Mouse (Mus musculus): ENCODE results near the gene Nipa1.
"Not testable (repeated sequence)": the region's sequence is repeated elsewhere in the genome, so short reads cannot be mapped to it uniquely, and the experiment has no call there.

Nipa1 gene

DNA sequence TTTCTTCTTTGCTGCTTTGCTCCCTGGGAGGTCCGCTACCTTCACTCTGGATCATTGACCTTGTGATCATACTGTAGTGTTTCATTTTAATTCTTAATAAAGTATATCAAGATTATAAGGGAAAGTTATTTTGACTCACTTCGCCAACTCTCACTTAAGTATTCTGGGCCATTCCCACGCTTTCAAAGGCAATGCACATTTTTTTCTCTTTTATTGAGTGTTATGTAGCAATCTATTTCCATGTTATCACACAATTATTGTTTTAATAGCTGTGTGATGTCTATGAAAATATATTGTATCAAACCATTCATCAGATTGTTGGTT, at the start of gene Nipa1:
TSS of gene Nipa1 (minus strand) at position 25 of the 324 bp plus-strand sequence.
- no peak for DNase-seq

DNA sequence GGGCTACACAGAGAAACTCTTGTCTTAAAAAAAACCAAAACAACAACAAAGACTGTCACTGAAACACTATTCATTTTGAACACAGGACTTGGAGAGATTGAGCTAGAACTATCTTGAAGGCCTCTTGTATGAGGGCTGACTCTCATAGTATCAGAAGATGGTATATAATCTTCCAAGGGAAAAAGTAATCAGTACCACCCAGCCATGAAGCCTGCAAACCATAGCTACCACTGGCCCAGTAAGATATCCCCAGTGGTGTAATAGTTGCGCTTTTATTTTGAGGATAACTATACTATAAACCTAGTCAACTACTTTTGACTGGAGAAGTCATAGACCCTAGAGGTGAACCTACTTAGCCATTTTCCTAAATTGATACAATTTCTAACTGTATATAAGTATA, 46.9 kb upstream of the Nipa1 start:
- no peak for DNase-seq

DNA sequence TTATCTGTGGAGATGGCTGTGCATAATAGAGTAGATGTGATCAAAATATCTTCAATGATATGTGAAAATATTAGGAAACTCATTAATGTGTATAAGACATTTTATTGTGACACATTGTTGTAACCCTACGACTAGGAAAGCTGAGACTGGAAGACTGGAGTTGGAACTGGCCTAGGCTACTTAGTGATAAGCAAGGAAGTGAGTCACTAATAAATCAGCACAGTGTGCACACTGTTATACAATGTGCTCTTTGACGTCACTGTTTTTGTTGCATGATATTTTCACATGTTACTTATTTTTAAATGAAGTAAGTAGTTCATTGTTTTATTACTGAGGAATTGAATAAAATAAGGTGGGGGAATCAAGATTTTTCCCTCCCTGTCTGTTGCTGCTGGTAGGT, 46.4 kb upstream of the Nipa1 start:
- no peak for DNase-seq

DNA sequence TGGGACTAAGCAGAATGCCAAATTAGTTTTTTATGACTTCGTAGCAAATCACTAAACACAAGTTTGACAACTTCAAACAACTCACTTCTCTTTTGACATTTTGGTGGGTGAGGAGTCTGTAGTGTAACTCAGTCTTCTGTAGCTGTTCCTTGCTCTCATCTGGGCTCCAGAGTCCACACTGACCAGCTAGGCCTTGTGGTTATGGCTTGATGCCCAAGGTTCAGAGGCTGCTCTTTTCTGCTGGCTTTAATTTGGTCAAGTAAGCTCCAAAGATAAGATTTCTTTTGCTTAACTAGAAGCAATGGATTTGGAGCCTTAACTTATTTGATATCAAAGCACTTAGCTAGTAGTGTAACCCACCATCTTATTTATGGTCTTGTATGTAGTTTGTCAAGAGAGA, 45.1 kb upstream of the Nipa1 start:
- no peak for DNase-seq

DNA sequence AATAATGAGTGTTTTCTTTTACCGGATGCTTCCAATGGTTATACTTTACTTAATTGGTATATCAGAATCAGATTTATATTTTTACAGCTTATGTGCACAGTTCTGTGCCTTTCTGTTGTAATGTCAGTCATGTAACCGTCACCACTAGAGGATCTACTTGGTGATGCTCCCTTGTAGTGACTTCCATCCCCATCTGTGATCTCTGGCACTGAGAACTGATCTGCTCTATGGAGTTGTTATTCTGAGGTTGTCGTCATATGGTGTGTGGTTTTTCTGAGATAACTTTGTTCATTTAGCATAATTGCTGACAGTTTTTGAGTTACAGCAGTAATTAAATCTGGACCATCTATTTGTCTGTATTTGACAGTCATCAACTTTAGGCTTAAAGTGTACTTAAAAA, 35.6 kb upstream of the Nipa1 start:
- no peak for DNase-seq

DNA sequence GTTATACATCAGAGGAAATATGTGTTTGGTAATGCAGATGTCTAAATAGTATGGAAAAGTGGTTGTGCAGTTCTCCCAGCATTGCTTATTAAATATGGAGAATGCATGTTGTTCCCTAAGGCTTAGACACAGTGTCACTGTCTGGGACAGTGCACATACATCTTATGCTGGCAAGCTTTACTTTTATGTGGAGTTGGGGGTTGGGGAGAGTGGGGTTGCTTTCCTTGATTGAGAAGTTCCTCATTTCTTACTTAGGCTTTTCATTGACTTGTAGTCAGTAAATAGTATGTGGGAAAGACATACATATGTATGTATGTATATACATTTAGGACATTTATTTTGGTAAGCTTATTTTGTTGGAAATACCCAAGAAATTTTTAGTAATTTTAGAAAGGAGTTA, 33.2 kb upstream of the Nipa1 start:
- no peak for DNase-seq

DNA sequence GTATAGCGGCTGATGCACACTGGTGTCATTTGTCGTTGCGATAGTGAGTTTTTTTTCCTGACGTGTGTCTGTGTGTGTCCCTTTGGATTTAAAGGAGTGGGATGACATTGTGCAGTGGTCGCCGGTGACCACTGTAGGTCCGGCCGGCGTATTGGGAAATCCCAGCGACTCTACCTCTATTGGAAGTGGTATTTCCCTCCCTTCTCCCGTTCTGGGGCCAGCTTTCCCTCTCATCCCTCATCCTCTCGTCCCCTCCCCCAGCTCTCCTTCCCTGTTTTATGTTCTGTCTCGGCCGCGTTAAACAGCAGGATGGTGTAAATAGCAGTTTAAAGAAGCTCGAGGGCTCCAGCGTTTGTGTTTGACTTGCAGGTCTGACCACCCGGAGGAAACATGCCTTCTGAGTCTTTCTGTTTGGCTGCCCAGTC, 30.7 kb upstream of the Nipa1 start:
- DNase-seq: peak in 1 of 2 experiments; percentile 11

DNA sequence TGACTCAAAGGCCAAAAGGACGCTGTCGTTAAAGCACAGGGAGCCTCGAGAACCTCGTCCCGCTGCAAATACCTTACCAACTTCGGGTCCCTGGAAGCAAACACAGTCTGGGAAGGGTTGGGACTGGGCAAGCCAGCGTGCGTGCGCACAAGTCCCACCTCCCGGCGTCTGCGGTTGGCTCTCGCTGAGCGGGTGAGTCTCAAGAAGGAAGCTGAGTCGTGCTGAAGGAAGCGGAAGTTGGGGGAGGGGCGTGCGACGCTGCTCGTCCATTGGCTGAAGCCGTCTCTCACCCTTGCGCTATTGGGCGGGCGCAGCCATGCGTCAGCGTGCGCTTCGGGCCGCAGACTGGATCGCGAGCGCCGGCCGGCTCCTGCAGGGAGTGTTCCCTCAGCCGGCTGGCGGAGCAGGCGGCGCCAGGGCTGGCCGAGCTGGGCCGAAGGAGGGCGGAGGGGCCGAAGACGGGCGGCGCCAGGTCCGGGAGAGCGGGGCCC, 30.1 kb upstream of the Nipa1 start, which contains the start of gene Herc2:
TSS of gene Herc2 (plus strand) at position 366 of the 491 bp plus-strand sequence.
- DNase-seq: peak; percentile 98

DNA sequence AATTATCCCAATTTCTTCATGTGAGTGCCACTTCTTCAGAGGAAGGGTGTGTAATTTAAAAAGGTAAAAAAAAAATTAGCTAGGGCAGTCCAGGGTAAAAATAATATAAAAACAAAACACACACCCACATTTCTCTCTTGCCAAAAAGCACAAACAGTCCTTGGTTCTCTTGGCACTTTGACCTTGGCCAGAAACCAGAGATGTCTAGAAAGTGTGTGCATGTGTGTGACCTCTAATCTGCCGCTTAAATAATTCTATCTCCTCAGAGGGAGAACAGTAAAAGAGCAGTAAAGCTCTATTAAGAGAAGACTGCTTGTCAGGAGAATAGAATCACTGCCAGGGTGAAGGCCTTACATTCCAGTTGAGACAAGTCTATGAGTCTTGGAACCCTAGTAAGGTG, 27.4 kb upstream of the Nipa1 start:
- no peak for DNase-seq

DNA sequence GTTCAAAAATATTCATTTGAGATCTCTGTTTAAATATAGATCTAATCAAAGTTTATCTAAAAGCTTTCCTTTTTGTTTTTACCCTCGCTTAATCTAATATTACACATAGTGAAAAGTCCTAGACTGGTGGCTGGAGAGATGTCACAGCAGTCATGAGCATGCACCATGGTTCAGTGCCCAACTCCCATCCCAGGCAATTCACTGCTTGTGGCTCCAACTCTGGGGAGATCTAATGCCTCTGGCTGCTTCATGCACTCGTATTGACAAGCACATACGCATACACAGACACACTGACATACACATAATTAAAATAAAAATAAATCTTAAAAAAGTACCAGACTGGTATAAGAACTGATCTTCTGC, 24.5 kb upstream of the Nipa1 start:
- no peak for DNase-seq

DNA sequence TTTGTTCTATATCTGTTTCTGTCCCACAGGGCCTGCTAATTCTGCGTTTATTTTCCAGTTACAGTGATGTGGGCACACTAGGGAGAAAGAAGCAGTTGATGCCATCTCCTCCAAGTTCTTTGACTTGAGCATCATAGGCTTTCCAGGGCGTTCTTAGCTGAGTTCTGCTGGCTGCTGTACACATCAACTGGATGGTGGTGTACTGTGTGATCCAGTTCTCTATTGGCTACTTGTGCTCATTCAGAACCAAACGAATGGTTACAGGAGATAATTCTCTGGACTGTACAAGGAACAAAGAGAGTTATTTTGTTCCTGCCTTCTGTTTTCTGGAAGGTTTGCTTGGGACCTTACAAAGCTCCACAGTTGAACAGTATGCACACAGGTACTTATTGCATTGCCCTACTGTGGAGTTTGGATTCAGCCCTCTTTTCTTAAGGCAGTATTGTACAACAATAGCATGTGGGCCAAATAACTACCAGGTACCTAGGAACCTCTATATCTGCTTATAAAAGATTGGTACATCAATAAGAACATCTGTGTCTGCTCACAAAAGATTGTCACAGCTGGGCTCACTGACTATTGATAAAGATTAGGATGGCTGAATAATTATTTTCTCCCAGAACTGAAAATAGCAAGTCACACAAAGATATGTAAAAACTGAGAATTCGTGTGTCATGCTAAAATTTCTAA, 24.0 kb upstream of the Nipa1 start:
- DNase-seq: no peak

DNA sequence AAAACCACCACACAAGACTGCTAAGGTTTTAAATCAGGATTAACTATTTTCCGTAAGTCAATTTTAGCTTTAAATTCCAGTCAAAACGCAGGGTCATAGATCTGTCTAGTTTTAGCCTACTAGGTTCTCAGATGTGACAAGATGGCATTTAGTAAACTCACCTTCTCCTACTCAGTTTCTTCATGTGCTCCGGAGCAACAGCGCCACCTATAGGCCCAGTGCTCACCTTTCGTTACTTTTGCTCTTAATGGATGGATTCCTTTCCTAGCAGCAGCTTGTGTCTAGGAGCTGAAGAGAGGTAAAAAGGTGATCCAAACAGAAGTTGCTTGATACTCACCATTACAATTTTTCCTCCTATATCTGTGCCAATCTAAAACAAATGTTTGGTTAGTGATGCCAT, 22.6 kb upstream of the Nipa1 start:
- DNase-seq: peak; percentile 12 to 18

DNA sequence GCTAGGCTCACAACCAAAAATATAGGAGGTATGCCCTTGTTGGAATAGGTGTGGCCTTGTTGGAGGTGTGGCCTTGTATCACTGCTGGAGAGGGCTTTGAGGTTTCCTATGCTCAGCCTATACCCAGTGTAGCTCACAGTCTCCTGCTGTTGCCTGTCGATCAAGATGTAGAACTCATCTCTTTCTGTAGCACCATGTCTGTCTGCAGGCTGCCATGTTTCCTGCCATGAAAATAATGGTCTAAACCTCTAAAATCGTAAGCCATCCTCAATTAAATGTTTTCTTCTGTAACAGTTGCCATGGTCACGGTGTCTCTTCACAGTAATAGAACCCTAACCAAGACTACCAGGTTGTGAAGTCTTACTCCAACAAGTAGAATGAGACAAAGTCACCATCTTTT, 3.8 kb upstream of the Nipa1 start:
- no peak for DNase-seq

DNA sequence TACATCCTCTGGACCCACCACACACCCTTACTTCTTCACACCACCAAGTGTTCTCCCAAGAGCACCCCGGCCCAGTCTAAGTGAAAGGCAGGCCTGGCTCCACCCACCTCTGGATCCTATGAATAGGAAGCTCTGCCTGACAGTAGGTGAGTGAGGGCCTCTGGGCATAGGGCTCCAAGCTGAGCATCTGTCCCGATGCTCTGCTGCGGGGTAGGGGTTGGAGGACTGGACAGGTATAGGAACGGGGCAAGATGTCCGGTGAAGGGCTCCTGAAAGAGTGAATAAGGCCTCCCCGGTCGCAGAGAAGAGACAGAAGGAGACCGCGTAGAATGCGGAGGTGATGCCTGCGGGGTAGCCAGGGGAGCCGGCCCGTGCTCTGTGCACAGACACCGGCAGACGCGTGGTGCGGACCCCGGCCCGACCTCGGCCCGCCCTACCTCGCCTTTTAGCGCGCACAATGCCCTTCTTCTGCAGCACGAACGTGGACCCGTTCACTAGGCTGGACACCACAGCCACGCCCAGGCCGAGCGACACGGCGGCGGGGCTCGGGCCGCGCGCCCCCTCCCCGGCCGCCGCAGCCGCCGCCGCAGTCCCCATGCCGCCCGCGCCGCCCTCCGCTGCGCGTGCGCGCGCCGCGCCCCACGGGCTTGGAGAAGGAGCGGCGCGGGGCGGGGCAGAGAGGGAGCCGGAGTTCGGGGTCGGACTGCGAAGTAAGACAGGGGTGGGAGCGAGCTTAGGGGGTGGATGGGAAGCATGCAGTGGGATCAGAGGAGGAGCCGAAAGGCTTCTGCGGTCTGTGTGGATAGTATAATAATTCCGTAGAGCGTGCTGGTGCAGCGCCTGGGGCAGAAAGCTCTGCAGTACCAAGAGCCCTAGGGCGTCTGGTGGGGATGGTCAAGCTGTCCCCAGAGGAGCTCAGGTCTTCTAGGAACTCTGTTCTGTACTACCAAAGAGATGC, 503 bp downstream of the Nipa1 start:
- DNase-seq: peak; percentile 4 to 9

DNA sequence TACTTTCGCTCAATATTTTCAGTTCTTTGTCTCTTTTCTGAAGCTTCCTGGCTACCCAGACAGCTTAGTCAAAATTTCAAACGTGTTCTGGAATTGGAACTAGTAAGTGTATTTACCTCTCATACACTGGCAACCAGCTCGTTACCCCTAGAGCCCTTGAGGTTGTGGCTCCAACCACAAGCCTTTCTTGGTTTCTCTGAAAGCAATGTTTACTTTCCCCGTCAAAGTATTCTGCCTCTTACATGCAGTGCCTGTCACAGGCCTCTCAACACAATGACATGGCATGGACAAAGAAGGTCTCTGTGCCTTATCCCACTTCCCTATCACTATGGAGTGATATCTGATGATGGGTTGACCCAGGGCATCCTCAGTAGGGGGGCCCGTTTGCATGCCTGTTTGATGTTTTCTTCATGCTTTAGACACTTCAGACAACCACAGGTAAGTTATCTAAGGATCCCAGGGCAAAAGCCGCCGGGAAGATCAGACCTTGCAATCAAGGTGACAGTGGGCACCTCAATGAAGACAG, 1.2 kb downstream of the Nipa1 start:
- DNase-seq: no peak

DNA sequence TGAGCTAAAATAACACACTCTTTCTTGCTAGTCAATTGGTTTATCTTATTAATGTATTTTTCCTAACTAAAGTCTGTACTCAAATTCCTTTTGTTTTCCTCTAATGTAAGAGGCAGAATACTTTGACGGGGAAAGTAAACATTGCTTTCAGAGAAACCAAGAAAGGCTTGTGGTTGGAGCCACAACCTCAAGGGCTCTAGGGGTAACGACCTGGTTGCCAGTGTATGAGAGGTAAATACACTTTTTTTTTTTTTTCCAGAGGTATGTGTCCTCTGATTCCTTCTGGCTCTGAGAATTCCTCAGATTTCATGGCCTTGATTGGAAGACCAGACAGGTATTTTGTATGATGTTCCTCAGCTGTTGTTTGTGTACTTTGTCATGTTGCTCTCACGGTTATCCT, 2.0 kb downstream of the Nipa1 start:
- DNase-seq: no peak

DNA sequence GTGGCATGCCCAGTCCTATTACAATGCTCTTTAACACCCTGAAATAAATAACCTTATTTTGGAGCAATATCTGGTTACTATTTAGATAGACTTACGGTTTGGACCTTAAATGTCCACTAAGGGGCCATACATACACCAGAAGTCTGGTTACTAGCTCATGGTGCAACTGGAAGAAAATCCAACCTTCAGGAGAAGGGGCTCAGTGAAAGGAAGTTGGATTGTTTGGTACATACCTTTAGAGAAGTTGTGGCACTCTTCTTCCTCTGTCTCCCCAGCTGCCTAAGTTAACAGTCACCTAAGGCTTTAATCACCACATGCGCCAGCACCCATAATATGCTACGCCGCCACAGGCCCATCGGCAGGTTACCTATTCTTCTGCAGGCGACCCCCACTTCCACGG, 3.9 kb downstream of the Nipa1 start:
- no peak for DNase-seq

DNA sequence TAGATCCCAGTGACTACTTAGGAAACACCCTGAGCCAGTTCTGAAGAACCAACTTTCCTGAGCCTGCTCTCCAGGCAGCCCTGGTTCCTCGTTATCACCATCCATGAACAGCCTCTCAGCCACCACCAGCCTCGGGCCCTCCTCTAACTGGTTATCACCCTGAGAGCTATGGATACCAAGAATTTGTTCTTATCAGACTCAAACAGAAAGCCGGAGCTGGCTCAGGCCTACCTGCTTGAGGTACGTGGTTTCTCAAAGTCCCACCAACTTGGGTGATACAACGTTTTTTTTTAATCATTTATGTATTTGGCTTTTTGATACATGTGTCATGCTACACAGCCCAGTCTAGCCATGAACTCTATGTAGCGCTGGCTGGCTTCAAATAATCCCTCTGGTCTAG, 4.6 kb downstream of the Nipa1 start:
- DNase-seq: no peak

DNA sequence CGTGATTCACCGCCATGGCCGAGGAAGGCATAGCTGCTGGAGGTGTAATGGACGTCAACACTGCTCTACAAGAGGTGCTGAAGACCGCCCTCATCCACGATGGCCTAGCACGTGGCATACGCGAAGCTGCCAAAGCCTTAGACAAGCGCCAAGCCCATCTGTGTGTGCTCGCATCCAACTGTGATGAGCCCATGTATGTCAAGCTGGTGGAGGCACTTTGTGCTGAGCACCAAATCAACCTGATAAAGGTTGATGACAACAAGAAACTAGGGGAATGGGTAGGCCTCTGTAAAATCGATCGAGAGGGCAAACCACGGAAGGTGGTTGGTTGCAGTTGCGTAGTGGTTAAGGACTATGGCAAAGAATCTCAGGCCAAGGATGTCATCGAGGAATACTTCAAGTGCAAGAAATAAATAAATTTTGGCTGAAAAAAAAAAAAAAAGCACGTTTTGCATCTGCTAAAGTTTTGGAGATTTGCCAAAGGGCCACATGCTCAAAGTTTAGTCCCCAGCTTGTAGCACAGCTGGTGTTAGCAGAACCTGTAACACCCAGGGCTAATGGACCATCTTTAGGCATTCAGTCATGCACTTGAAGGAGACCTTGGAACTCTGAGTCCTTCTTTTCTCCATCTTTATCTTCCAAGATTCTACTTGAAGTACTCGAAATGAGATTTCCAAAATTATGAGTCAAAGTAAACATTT, 5.6 kb downstream of the Nipa1 start:
- not testable (repeated sequence) for DNase-seq

DNA sequence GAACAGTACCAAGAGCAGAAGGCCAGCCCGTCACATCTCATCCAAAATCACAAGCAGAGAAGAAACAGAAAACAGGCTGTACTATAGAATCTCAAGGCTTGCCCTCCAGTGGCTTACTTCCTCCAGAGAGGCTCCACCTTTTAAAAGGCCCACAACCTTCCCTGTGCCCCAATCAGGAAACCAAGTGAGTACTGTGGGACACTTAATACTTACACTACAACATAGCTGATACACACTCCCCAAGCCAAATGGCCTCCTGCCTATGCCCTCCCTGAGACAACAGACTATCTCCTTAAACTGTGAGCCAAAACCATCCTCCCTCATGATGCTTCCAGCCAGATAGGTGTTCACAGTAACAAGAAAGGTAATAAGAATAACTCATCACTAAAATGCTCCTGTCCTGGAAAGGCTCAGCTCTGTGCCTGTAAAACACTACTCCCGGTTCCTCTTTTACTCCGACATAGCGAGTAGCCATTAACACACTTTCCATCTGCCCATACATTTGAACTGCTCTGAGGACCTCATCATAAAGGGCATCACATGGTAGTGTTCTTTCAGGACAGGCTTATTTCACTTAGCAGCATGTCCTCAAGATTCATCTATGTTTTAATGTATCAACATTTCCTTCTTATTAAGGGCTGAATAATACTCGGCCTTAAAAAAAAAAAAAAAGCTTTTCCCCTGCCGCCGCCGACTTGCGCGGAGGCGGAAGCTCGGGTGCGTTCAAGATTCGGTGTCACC, 6.3 kb downstream of the Nipa1 start:
- no peak for DNase-seq

DNA sequence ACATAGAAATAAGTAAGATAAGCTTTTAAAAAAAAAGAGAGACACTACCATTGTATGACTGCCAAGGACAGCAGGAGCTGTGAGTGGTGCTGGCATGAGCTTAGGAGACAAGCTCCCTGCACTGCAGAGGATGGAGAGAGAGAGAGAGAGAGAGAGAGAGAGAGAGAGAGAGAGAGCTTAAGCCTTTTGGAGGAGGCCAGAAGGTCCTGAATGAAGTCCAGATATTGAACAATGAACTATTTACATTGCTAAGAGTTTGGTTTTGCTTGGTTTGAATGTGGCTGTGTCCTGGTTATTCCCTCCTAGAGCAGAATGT, 8.8 kb downstream of the Nipa1 start:
- no peak for DNase-seq

DNA sequence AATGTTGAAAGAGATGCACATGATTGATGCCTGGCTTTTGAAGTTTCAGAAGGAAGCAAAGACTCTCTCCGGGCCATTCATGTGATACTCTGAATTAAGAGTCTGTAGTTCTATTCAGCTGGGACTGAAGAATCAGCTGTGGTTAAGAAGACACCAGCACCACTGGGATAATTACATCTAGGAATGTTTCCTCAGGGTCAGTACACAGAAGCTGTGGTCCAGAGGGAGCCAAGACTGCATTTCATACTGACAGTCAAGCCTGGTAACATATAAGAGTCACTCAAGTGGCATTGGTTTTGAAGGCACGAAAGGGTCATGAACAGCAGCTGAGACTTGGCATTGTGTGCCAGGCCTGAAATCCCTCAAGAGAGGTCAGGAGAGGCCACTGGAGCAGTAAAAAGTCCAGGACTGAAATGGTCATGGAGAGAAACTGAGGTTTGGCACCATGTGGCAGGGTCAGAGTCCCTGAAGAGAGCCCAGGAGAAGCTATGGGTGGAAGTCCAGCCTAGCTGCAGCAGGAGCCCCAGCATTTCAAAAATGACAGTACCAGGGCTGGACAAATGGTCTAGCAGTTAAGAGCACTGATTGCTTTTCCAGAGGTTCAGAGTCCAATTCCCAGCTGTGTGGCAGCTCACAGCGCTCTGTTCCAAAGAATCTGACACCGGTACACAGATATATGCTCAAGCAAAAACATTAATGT, 9.3 kb downstream of the Nipa1 start:
- no peak for DNase-seq
